Mouse (Mus musculus) cerebellum, adult 11-12 months (tissue): Measurements from ENCODE around the gene Raph1.
"Not testable (repeated sequence)": the region's sequence is repeated elsewhere in the genome, so short reads cannot be mapped to it uniquely, and the experiment has no call there.

Source experiments
- DNase-seq: peaks from one replicate; pipeline ENCODE4 v3.0.0; 2022

Gene Raph1

DNA sequence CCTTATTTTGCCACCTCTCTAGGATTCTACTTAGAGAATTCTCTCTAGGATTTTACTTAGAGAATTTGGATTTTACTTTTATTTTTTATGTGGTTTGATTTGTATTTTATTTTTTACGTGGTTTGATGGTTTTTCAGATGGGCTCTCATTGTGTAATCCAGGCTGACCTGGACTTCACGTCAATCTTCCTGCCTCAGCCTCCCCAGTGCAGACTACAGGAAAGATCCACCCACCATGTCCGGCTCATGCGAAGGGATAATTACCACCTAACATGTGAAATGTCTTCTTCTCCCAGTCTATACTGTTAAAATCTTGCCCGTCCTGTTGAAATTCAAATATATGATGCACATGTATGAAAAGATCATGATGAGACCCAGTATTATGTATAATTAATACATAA lies 2.2 kb downstream of the Raph1 start:
- DNase-seq = no peak

DNA sequence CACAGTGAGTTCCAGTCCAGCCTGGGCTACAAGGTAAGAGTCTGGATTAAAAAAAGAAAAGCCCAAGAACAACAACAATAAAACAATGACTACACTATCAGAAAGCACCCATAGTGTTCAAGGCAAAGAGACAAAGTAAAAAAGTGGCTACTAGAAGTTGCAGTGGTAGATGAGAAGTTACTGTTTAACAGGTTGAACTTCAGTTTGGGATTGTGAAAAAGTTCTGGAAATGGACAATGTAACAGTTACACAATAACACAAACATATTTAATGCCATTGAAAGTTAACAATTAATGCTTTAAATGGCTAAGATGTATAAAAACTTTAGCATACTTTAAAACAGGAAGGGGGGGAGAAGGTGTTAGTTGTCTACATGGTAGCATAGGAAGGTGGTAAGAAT lies 3.9 kb downstream of the Raph1 start:
- no peak for DNase-seq

DNA sequence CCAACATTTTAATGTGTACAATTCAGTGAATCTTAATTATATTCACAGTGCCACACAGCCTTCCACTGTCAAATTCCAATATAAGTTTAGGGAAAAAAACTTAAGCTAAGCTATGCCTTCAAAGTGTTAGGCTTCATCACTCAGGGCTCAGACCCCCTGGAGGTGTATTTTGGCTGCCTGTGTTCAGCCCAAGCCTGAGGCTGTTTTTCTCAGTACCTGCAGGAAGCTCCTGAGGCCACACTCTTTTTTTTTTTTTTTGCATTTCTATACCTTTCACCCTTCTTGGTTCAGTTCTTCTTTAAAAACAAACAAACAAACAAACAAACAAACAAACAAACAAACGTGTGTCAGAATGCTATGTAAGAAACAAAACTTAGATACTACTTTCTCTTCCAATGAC lies 23.2 kb downstream of the Raph1 start:
- no peak for DNase-seq

DNA sequence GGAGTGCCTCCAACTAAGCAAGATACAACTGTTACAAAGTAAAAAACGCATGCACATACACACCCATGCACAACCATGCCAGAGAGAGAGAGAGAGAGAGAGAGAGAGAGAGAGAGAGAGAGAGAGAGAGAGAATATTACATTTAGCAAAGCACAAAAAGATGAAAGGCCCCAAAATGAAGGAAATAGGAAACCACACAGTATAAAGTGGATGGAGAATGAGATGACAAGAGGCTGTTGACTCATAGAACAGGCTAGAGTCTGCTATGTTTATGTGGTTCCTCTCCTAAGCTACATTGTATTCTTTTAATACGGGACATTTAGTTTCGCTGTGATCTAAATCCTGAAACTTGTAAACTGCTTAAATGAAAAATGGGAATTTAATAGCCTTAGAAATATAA lies 27.6 kb downstream of the Raph1 start:
- DNase-seq = no peak

DNA sequence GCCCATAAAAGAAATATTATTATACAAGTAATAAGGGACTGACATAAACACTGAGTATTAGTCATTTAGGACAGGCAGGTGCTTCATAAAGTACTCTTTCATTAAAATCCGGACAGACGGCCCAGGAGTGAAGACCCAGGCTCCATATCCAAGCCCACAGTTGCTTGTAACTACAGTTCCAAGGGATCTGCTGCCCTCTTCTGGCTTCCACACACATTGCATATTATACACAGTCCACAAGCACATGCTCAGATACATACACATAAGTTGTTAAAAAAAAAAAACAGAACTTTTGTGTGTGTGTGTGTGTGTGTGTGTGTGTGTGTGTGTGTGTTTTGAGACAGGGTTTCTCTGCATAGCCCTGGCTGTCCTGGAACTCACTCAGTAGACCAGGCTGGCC lies 32.0 kb downstream of the Raph1 start:
- DNase-seq = no peak

DNA sequence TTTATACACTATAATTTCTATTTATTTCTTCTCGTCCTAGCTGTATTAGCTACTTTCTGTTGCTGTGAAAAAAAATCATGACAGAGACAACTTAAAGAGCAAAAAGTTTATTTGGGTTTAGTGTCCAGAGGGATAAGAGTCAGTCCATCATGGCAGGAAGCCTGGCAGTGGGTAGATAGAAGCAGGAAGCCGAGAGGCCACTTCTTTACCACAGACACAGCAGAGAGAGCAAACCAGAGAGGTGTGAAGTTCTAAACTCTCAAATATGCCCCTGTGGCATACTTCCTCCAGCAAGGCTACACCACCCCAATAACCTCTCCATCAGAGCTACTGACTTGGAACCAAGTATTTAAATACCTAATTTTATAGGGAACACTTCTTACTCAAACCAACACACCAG lies 36.3 kb downstream of the Raph1 start:
- DNase-seq = no peak

DNA sequence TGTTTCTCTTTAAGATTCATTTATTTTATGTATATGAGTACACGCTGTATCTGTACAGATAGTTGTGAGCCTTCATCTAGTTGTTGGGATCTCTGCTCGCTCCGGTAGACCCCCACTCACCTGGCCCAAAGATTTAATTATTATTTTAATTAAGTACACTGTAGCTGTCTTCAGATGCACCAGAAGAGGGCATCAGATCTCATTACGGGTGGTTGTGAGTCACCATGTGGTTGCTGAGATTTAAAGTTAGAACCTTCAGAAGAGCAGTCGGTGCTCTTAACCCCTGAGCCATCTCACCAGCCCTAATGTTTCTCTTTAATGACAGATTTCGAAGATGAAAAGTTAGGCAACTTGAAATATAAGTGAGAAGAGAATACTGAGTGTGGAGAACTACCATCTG lies 36.8 kb downstream of the Raph1 start:
- no peak for DNase-seq

DNA sequence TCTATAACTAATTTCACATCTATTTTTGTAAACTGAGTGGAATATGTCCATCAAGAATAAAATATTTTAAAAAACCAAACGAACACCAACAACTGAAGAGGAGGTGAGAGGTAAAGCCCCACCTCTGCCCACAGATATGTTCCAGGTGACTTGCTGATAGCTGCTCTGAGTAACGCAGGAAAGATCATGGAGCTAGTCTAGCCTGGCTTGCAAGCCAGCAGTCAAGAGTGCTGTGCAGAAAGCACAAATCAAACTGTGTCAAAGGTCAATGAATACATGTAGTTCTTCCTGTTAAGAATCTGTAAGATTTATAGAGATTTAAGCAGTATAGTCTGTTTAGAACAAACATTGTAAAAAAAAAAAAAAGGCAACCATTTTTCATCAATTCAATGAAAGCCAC lies 56.3 kb downstream of the Raph1 start:
- DNase-seq = no peak

DNA sequence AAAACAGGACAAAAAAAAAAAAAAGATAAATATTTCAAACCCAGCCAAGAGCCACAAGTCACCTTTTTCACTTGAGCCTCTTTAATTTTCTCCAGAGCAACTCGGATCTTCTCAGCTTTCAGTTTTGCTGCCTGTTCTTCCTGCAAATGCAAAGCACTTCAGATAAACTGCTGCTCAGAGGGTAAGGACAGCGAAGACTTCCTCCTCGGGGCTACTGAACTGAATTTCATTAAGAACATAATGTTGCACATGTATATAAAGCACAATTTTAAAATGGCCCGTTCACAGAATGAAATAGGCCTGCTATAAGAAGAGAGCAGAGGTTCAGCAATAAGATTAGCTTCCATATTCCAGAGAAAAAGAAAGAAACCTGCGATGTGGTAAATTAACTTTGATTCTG lies 63.4 kb downstream of the Raph1 start:
- no peak for DNase-seq

DNA sequence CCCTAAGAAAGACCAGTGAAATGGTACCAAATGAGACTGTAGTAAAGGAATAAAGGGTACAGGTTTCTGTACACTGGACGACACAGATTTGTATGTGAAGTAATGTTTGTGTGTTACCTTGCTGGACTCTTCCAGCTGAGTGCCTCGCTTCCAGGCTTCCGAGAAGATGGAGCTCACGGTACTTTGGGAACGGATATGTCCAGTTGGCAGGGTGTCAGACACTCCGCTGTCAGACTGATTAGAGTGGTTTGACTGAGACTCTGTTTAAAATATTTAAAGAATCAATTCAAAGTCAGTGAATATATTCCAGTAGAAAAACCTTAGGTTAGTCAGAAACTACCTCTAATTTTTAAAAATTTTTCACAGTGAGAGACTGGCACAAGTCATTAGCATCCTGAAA lies 73.5 kb downstream of the Raph1 start:
- DNase-seq = no peak

DNA sequence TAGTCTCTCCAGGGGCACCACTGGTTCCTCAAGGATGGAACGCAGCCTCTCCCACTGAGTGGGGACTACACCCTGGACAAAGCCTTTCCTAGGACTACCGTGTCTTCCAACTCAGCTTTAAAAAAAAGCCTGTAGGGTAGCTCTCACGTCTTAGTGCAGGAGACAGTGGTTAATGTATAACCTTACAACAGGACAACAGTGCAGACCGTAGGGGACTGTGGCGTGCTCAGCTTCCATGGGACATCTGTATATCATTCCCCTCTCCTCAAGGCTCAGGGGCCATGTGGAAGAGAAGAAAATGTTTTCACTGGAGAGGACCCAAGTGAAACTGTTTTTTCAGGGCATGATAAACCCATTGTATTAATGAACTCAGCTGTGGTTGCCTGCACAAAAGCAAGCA lies 74.5 kb downstream of the Raph1 start:
- DNase-seq = no peak

DNA sequence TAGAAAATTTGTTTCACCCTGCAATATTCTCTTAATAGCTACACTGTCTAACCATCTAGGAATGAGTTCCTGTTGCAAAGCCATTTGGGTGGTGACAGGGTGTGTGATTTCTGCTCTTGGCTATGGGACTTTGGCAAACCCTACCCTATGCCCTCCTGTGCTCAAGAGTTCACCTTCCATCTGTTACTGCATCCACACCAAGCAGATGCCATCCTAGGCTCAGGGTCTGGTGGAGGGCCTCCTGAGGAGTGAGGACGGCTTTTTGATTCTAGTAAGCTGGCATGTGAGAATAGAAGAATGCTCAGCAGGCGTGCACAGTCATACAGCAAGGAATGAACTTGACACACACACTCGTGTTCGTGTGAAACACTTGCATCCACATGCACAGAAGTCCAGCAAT lies 76.4 kb downstream of the Raph1 start:
- DNase-seq = peak; percentile 81

DNA sequence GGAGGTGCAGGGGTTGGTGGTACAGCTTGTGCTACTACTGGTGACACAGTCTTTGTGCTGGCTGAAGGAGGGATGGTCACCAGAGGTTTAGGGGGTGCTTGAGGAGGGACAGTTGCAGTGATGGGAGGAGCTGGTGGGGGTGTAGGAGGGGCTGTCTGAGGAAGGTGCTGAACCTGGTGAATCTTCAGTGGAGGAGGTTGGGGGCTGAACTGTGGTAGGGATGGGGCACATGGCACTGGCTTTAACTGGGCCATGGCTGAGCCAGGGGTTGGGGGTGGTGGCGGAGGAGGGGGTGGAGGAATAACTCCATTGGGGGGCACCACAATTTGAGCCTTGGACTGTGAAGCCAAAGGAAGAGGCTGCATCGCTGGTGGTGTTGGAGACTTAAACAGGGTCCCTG lies 77.2 kb downstream of the Raph1 start:
- no peak for DNase-seq

DNA sequence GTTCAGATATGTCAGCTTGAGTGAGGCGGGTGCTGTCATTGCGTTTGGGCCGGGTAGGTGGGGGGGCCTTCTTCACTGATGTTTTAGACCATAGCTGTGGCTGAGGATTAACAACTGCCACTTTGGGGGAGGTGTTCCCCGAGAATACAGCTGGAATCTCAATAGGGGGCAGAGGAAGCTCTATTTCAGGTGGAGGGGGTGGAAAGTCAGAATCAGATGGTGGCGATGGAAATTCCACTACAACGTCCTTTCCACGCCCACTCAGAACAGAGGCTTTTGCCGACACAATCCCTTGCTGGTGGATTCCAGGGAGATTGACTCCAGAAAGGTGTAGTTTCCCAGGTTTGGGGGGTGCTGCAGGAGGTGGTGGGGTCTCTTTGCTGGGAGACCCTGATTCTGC lies 78.3 kb downstream of the Raph1 start:
- no peak for DNase-seq

DNA sequence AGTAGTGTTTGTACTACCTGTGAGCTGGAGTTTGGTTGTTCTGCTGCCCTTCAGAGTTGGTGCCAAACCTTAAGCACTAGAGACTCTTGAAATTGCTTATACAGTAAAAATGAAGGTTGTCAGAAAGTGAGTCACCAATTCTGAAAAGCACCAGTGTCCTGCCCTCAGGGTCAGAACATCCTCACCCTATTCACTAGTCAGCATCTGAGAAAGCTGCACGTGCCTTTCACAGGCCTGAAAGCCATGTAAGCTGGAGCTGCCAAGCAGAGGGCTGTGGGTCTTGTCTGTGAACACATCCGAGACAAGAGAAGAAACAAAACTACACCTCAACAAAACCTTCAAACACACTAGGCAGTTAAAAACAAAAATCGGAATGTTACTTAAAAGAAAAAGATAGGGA lies 81.3 kb downstream of the Raph1 start:
- DNase-seq = no peak

DNA sequence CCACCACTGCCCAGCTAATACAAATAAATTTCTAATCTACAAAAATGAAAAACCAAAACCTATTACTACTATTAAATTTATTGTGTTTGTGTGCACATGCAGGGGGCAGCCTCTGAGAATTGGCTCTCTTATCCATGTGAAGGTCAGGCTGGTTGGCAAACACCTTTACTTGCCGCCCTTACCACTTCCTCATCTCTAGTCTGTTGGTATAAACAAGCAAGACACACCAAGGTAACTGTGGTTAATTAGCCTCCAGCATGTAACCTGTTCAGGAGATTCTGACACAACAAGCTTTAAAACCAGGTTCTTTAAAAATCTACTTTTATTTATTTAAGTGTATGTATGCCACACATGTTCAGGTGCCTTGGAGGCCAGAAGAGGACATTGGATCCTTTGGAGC lies 84.0 kb downstream of the Raph1 start:
- DNase-seq = no peak

DNA sequence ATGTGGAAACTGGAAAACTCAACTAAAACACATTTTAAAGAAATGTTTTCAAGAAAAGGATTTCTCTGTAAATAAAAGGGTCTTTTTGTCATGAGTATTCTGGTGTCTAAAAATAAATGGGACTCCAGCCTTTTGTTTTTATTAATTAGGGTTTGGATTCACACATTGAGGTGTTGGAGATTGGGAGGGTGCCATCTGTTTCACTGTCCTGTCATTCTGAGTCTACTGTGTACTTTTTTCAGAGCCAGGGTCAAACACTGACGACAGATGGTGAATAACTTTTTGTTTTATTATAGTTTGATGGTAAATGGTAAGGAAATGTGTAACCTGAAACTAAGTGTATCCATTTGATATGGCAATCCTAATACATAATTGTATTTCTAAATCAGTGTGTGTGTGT lies 85.3 kb downstream of the Raph1 start:
- DNase-seq = no peak

DNA sequence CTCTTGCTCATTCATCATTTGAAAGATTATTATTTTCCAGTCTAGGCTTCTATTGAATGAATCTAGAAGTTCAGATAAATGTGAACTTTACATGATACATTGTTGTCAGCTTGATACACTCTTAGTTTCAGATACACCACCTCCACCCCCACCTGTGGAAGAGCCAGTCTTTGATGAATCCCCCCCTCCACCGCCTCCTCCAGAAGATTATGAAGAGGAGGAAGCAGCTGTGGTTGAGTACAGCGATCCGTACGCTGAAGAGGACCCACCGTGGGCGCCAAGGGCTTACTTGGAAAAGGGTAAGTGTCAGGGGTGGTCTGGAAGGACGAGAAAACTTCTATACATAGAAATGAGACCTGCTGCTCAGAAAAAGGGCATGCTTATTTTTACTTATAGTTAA lies 96.4 kb downstream of the Raph1 start:
- no peak for DNase-seq

DNA sequence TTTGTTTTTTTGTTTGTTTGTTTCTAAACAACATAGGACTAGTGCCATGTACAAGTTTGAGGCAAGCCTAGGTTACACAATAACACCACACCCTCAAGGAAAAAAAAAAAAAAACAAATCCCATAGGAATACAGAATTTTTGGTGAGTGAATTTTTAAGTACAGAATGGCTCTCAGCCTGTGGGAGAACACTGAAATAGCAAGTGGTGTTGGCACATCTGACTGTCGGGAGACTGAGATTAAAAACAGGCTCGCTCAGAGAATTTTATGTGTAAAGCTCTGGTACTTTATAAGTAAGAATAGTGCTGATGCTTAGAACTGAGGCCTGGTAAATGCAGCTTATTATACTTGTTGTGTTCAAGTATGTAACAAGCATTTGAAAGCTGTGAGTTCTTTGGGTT lies 97.4 kb downstream of the Raph1 start:
- DNase-seq = no peak

DNA sequence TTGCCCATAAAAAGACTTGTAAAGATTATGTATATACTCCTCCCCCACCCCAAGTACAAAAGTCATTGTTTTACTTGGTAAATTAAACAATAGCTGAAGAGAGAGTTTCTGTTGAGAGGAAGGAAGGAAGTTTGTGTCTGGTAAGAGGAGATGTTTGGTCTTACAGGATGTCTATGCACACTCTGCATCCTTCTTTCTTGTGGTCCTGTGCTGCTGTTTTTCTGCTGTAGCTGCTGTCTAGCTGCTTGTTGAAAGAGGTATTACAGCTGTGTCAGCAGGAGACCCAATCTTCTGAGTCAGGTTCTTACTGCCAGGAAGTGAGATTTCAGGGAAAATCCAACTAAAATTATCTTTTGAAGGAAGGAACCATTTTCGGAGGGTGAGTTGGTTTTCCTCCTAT lies 106.3 kb downstream of the Raph1 start:
- DNase-seq = no peak

DNA sequence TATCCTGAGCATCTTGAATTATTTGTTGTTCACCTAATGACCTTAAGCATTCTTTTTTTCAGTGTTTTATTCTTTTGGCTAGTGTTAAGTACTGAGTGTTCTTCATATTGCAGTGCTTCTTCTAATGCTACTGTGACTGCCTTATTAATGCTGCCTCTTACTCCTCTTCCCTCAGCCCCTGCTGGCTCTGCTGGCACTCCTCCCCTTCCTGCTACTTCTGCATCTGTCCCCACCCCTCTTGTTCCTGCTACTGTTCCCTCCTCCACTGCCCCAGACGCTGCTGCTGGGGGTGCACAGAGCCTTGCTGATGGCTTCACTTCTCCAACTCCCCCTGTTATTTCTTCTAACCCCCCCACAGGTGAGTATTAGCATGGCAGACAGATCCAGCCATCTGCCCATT lies 117.0 kb downstream of the Raph1 start:
- no peak for DNase-seq

DNA sequence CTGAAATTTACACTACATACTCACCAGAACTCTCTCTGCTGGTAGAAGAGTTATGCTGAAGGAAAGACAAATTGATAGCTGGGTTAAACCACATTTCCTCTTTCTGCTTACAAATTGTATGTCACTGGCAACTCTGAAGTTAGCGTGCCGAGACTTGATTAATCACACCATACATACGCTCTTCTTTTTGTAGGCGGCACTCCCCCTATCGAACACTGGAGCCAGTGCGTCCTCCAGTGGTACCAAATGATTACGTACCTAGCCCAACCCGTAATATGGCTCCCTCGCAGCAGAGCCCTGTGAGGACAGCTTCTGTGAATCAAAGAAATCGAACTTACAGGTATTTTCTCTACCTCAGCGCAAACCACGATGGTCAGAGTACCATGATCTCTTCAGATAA lies 119.8 kb downstream of the Raph1 start:
- DNase-seq = no peak

DNA sequence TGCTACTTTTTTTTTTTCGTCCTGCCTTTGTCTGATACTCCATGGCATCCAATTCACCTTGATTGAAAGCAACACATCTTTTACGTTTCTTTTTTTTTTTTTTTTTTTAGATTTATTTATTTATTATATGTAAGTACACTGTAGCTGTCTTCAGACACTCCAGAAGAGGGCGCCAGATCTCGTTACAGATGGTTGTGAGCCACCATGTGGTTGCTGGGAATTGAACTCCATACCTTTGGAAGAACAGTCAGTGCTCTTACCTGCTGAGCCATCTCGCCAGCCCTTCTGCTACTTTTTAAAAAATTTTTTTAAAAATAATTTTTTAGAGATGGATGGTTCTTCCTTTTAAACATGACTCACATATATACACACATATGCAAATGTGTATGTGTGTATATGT lies 125.5 kb downstream of the Raph1 start:
- not testable (repeated sequence) for DNase-seq

DNA sequence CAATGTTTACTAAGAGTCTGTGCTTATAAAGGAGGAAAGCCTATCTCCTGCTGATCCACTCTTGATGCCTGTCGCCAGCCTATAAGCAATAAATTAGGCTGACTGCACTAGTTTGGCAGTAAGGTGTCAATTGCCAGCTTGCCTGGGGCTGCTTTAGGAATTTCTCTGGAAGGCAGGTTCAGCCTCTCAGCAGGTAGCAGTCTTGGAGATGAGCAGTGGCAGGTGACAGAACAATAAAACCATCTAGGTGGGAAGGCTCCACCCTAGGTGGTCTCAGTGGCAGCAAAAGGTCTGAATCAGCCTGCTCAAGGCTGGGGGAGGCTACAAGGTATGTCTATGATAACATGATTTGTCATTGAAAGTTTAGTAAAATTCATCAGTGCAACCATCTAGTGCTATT lies 134.4 kb downstream of the Raph1 start:
- peak; percentile 34 for DNase-seq
